Mouse (Mus musculus) spleen, adult 2 months (tissue): ENCODE data around the gene Slc36a3.

ENCODE experiments used
- CTCF ChIP-seq: fragments of 200-500 bp; IDR thresholded peaks from 2 replicates; pipeline ENCODE4 v1.5.1; 2011; ENCODE audit warnings: mild to moderate bottlenecking, inconsistent platforms; ENCODE audit not compliant: insufficient read depth, insufficient read length, insufficient replicate concordance; ENCODE audit errors: extremely low read depth
- POLR2A ChIP-seq: fragments of 200-500 bp; IDR thresholded peaks from 2 replicates; pipeline ENCODE4 v1.6.1; 2011; ENCODE audit warnings: low read depth, low read length, inconsistent platforms

DNA sequence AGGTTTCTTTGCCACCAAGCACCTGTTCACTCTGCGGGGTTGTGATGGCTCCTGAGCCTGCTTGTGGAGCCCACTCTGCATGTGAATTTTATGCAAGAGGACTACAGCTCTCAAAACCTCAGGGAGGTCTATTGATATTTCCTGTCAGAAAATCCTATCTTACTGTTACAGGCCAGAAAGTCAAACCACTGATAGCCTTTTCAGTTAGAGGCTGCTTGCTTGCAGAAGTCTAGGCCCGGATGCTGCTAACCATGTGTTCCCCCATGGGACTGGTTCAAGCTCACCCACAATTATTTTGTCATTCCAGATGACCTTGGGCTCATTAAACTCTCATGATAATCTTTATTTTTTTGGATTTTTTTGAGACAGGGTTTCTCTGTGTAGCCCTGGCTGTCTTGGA is 34.5 kb downstream of the Slc36a3 start:
- no peak for TF ChIP-seq CTCF
- TF ChIP-seq POLR2A = no peak
